Mouse (Mus musculus) liver, adult (tissue): Measurements from ENCODE around the gene Vil1.

ENCODE experiments used
- GATA4 ChIP-seq: IDR thresholded peaks from 2 replicates; pipeline ENCODE4 v1.6.1; 2014; ENCODE audit warnings: mild to moderate bottlenecking, low read length; ENCODE audit not compliant: insufficient replicate concordance

Gene Vil1

DNA sequence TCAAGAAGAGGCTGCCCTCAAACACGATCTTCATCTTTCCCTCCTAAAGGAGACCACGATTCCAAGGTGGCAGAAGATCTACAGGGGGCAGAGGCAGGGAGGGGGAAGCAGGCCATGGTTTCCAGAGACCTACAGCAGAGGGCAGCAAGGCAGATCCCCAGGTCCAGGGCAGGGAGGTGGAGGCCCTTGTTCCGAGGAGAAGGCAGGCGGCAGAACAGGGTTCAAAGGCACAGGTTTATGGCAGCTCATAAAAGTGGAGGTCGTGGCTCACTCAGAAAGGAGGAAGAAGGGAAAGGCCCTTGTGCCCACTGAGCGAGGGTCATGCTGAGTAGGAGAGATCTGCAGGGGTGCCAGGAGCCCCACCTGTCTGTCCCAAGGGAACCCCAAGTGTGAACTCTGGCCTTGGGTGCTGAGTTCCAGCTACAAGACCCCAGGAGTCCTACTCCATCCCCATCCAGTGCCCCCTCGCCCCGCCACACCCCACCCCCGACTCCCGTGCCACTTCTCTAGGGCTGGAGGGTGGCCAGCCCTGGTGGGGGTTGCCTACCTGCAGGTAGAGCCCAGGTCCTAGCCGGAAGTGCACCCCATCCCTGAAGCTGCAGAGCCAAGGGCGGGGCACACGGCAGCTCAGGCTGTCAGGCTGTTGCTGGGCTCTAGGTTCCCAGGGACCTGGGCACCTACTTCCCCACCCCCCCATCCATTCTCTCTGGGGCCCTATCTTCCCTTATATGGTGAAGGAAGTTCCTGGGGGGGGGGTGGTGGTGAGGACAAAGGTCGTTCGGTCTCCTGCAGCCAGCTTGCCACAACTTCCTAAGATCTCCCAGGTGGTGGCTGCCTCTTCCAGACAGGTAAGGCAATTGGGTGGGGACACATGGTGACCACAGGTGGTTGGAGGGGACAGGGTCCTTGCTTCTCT lies at the start of gene Vil1:
Gene Vil1, plus strand, starts transcription at position 788 of the 916 bp plus-strand sequence.
- TF ChIP-seq GATA4 = no peak

DNA sequence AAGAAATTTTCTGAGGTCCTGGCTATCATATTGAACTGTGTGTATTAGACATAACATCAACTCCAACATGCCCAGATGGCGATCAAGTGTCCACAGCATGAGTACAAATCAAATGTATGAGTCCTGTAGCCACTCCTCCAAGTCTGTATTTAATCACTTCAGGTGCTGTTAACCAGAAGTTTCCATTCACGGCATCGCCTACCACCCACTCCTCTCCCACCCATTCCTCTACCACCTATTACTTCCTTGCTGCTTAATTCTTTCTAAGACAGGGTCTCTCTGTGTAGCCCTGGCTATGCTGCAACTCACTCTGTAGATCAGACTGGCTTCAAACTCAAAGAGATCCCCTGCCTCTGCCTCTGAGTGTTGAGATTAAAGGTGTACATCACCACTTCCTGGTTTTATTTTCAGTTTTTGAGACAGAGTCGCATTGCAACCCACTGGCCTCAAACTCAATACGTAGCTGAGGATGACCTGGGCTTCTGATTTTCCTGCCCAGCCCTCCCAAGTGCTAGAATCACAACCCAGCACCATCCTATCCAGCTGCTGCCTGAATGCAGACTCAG lies 49.1 kb upstream of the Vil1 start:
- TF ChIP-seq GATA4 = no peak

DNA sequence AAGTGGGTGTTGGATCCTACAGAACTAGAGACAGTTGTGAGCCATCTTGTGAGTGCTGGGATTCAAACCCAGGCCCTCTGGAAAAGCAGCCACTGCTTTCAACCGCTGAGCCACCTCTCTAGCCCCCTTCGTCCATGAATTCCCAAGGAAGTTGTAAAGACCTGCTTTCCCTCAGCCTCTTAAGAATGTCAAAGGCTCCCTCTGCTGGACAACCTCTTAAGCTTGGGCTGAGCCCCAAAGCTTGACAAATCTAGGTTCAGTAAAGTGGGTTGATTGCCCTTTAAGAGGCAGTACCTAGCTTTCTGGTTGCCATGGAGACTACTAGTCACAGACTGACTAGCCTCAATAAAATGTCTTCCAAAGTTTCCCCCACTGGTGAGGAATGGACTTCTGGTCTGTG lies 47.4 kb upstream of the Vil1 start, which contains the start of gene Catip:
Gene Catip, plus strand, starts transcription at position 297 of the 400 bp plus-strand sequence.
- no peak for TF ChIP-seq GATA4

DNA sequence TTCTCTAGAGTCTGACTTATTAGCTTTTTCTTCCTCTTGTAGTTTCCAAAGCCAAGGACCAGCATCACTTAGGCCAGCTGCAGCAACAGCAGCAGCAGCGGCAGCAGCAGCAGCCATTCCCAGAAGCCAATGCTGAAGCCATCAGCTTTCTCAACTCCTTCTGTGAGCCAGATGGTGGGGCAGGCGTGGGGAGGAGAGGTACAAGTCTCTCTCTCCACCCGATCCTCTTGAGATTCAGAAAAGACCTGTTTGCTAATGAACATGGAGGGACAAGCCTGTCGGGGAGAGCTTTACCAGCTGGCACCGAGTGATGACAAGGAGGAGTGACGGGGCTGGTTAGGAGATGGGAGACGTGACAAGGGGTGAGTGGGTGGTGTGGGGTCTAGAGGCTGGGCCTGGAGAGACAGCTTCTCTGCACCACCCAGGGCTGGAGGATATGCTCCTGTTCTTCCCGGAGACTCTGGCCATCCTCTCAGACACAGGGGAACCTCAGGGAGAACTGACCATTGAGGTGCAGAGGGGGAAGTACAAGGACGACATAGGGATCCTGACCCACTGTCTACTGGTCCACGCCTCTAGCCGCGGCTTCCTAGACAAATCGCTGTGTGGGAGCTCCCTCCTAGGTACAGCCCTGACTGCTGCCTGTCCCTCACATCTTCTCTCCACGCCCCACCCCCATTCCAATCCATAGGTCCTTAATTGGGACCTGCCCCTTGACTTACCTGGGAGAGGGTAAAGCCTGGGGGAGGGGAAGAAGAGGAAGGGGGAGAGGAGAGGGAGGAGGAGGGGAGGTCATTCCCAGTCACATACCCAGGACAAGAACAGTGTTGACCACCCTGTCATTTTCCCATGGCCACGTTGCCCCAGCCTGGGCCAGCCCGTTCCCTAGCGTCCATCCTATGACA lies 46.6 kb upstream of the Vil1 start:
- no peak for TF ChIP-seq GATA4

GRCm38 (mm10) chr1:74363437-74363836 lies 45.7 kb upstream of the Vil1 start:
- TF ChIP-seq GATA4 = no peak

DNA sequence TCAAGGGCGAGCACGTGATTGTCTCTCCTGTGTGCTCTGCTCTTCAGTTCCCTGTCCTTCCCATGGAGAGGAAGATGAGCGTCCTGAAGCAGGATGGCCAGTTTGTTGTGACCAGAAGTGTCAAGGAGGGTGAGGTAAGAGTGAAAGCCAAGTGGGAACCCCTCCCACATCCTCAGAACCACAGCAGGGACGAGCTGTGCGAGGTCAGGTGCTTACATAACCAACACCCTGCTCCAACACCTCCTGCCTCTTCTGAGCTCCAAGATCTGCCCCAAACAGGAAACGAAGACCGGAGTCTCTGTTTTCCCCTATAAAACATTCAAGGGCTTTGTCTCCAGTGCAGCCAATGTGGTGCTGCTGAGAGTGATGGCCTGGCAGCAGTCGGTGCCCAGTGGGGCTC lies 44.9 kb upstream of the Vil1 start:
- no peak for TF ChIP-seq GATA4

- TF ChIP-seq GATA4 = peak; percentile 67; the same call in 1 of the 2 replicates
Observed at GRCm38 (mm10) chr1:74367886-74368645, 41.1 kb upstream of the Vil1 start.

DNA sequence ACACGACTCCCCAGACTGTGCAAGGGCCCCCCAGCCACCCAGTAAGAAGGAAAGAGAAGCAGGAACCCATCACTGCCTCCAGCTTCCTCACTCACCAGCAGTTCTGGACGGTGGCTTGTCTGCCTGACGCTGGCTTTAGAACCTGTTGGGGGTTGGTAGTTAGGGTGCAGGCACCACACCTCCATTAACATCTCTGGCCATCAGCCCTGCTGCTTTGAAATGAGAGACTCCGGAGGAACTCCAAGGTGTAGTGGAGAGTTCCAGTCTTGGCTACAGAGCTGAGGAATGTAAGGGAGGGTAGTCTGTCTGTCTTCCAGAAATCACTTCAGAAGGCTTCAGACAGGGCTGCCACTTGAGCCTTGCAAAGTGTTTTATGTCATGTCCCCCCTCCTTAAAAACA lies 39.1 kb upstream of the Vil1 start:
- no peak for TF ChIP-seq GATA4

GRCm38 (mm10) chr1:74373372-74373771 lies 35.8 kb upstream of the Vil1 start:
- TF ChIP-seq GATA4 = no peak

DNA sequence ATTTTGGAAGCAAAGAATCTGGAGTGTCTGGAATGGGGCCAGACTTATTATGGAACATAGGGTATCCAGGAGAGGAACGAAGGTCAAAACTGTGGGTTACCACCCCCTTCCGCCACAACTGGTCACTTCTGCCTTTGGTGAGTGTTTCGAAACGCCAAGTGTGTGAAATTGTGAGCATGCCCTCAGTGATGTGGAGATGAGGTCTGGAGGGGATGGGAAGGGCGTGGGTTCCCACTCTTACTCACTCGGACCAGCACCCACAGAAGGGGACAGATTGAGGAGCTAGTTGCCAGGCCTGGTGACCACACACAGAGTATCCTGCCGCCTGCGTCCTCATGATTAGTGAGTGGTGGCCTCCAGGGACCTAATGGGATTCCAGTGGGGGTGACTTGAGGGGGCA lies 34.2 kb upstream of the Vil1 start, which contains the start of gene Slc11a1:
Gene Slc11a1, plus strand, starts transcription at position 216 of the 400 bp plus-strand sequence.
- no peak for TF ChIP-seq GATA4

DNA sequence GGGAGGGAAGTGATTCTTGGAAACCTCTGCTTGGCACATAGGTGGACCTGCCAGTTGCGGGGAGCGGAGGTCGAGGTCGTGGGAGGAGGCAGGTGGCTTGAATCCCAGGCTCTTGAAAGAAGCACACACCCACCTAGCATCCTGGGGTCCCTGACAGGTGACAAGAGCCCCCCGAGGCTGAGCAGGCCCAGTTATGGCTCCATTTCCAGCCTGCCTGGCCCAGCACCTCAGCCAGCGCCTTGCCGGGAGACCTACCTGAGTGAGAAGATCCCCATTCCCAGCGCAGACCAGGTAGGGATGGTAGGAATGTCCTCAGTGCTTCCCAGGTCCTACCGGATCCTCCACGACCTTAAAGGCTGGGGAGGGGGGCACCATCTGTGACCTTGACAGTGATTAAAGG lies 33.6 kb upstream of the Vil1 start:
- no peak for TF ChIP-seq GATA4

- TF ChIP-seq GATA4 = no peak
Observed at GRCm38 (mm10) chr1:74376396-74376795, 32.8 kb upstream of the Vil1 start.

- TF ChIP-seq GATA4 = no peak
Observed at GRCm38 (mm10) chr1:74379058-74379504, 30.1 kb upstream of the Vil1 start.

DNA sequence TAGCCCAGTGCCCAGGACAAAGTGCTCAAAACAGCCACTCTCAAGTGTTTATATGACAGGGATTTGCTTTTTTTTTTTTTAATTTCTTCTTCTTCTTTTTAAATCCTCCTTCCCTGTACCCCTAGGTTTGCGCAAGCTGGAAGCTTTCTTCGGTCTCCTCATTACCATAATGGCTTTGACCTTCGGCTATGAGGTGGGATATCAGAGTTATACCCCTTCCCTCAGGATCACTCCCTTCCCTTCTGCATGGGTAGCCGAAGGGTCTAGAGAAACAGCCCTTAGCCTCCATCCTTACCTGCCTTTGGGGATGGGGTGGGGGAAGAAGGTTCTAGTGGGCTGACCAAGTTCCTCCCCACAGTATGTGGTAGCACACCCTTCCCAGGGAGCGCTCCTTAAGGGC lies 28.7 kb upstream of the Vil1 start:
- no peak for TF ChIP-seq GATA4
